Mouse (Mus musculus): ENCODE results near the gene Ccnb1.
"Not testable (repeated sequence)": the region's sequence is repeated elsewhere in the genome, so short reads cannot be mapped to it uniquely, and the experiment has no call there.

Ccnb1 gene

DNA sequence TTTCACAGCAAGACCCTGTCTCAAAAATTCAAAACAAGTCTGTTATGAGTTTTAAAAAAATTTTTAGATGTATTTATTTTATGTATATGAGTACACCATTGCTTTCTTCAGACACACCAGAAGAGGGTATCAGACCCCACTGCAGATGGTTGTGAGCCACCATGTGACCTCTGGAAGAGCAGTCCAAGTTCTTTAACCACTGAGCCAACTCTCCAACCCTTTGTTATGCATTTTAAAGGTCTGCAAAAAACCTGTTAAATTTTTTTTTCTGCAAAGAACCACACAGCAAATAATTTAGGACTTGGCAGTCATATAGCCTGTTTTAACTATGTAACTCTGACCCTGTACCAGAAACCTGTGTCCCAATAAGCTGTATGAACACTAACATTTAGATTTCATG is 11.7 kb downstream of the Ccnb1 start:
- DNase-seq (ENCODE audit: low spot score), result no peak

DNA sequence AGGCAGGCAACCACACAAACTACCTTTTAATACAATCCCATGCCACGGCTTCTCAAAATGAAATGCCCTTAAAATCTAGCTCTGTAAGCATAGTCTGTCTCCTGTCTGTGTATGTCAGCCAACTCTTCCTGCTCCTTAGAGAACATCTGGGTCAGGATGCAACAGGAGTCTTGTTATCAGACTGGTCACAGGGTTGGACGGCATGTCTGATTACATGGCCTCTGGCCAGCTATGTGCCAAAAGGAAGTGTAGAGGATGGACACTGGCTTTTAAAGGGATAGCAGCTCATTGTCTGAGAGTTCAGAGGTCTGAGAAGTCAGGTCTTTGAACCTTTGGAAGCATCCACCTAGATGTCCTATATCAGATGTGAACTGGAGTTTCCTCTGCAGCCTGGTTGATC is 31.0 kb downstream of the Ccnb1 start:
- DNase-seq (ENCODE audit: low spot score), result no peak

DNA sequence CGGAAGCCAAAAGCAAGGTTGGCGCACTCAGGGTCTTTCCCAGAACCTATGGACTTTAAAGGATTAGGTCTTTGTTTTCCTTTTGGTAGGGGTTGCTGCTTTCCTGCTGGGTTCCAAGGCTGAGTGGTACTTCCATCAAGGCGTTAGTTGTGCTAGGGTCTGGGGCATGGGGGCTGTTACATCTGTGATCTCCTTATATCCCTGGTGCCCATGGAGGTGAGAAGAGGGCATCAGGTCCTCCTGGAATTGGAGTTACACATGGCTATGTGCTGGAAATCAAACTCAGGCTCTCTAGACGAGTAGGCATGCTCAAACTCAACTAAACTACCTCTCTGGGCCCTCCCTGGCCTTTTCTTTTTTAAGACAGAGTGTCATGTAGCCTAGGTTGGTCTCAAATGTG is 32.2 kb downstream of the Ccnb1 start:
- DNase-seq (ENCODE audit: low spot score), result no peak

DNA sequence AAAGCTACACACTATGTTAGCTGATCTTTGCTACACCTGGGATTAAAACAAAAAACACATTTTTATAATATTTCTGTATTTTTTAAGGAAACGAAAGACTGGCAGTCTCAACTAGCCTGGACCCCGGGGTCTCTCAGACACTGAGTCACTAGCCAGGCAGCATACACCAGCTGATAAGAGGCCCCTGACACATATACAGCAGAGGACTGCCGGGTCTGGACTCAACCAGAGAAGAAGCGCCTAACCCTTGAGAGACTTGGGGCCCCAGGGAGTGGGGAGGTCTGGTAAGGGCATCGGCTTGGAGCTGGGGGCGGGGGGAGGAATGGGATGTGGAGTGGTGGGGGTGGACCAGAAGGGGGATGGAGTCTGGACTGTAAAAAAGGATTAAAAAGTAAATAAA is 33.4 kb downstream of the Ccnb1 start:
- DNase-seq (ENCODE audit: low spot score), result no peak

DNA sequence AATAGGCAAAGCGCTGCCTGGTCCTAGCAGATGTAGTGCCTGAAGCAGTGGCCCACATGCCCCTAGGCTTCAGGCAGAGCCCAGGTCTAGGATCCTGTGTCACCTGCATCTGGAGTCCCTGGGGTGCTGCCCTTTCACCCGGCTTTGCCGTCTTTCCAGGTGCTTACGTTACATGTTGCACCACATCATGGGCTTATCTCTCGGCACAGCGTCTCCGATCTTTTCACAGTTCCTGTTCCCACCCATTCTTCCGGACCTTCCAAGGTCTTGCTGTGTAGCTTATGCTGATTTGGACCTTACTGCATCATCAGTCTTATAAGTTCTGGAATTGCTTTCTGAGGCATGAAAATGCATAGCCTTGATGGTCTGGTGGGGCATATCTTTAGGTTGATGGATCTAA is 33.8 kb downstream of the Ccnb1 start:
- no peak for DNase-seq (ENCODE audit: low spot score)

DNA sequence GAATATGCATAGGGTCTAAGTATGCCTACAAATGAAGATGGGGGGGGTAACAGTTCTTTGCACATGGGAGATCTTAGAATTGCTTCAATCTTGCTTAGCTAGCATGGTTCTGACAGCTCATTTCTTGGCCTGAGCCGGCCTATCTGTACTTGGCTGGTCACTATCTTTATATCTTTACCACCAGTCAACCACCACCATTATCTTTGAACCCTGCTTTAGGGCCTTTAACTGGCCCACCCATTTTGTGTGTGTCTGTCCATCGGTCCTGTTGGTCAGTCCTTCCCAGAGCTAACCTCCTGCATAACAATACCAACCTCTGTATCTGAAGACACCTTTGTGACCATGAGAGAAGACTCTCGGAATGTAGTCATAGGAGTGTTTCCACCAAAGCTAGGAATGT is 35.0 kb downstream of the Ccnb1 start:
- DNase-seq (ENCODE audit: low spot score), result no peak

DNA sequence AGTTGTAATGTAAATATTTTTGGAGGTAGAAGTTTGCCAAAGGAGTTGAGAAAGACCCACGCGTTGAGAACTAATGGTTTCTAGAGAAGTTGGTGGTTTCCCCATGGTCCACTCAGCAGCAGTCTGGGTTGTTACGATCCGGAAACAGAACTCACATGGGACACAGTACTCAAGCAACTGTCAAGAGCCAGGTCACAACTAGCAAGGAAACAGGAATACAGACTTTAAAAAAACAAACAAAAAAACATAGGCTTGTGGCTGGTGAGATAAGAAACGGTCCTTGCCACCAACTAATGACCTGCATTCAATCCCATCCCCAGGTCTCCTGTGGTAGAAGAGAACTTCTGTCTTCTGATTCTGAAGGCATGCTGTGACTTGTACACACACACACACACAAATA is 35.6 kb downstream of the Ccnb1 start:
- DNase-seq (ENCODE audit: low spot score), result no peak

DNA sequence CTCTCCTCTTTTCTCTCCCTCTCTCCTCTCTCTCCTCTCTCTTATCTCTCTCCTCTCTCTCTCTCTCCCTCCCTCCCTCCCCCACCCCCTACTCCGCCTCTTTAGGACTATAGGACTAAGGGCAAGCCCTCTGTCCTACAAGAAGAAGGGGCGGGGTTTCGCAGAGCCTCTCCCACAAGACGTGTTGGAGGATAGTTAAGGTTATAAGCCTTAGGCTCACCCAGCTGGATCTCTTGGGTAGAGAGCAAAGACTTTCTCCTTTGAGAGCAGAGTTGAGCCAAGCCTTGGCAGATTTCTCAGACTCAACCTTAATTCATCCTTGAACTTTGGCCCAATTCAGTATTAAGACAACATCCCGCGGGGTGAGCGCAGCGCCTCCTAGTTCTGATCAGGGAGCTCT is 37.7 kb downstream of the Ccnb1 start:
- no peak for DNase-seq (ENCODE audit: low spot score)

DNA sequence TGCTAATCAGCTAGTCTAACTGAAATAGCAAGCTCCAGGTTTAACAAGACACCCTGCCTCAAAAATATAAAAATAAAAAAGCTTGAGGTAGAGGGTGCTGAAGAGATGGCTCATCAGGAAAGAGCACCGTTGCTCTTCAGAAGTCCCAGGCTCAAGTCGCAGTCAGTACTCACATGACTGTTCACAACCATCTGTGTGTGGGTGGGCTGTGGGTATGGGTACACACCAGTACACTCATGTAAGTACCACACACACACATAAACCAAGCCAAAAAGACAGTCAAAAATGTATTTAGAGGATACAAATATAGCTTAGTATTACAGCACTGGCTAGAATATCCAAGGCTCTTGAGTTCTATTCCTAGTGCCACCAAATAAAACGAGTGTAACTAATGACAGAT is 40.3 kb downstream of the Ccnb1 start:
- DNase-seq (ENCODE audit: low spot score), result no peak

DNA sequence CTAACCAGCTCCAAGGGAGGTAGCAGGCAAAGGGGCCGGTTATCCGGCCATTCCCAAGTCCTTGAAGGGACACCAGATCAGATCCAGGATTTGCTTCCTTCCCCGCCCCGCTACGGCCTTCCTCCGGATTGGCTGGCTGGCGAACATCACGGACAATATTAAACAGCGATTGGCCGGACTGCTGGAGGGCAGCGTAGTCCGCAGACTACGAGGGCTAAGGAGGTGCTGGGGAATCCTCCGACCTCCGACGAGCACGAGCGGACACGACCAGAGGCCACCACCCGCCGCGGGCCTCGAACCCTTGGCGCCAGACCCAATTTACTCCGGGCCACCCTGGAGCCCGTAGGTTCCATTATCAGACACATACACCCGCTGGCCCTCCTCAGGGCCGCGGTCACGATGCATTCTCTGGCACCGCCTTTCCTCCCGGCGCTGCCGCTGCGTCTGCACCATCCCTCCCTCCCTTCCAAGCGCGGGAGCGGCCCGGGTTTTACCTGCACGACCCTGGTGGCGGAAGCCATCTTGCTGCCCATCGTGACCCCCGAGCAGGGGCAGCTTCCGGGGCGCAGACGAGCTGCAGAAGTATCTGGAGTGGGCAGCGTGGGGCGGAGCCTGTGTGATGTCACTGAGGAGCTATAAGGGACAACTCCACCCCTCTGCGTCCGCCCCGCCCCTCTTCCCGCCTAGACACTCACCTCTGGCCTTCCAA is 42.2 kb downstream of the Ccnb1 start, which contains the start of gene Mrps36:
Gene Mrps36, minus strand, starts transcription at position 624 of the 709 bp plus-strand sequence.
- DNase-seq (ENCODE audit: low spot score), result peak; percentile 97

DNA sequence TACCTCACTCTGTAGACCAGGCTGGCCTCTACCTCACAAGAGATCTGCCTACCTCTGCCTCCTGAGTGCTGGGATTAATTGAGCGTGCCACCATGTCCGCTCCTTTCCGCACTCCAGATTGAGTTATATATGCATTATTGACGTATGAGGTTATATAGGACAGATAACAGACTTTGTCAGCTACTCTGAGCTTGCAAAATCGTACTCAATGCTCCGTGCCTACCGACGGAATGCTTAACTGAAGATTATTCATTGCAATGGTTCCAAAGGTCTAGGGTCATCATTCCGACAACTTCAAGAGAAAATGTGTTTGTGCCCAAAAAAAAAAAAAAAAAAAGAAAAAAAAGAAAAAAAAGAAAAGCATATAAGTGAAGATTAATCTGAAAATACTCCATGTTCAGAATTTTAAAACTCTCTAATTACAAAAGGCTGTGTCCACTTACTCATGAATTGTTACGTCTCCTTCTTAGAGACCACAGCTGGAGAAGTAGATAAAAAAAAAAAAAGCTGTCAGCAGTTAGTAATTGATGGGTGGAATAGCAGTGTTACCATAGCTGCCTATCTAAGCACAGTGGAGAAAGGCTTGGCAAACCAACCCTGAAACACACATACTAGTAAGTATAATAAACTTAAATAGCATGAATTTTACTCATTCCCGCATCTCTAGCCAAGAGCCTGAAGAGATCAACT is 42.9 kb downstream of the Ccnb1 start:
- no peak for DNase-seq (ENCODE audit: low spot score)

DNA sequence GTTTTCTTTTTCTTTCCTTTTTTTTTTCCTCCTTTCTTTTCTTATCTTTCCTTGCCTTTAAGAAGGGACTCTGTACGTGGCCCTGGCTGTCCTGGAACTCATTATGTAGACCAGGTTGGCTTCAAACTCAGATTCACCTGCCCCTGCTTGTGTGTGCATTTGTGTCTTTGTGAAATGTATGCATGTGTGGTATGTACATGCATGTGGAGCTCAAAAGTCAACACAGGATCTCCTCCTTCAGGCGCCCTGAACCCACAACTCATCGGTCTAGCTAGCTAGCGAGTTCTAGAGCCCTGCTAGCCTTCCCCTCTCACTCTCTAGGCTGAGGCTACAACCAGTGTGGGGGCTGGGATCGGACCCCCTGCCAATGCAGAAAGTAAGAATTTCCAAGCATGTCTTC is 43.5 kb downstream of the Ccnb1 start:
- DNase-seq (ENCODE audit: low spot score), result no peak

DNA sequence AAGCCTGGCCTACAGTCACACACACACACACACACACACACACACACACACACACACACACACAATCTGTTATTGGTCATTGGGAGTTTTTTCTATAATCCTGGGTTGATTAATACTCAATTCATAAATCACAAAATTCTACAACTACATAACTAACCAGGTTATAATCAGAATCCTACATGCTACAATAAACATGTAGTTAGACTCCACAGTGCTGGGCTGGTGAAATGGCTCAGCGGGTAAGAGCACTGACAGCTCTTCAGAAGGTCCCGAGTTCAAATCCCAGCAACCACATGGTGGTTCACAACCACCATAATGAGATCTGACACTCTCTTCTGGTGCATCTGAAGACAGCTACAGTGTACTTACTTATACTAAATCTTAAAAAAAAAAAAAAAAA is 53.6 kb downstream of the Ccnb1 start:
- DNase-seq (ENCODE audit: low spot score), result no peak

DNA sequence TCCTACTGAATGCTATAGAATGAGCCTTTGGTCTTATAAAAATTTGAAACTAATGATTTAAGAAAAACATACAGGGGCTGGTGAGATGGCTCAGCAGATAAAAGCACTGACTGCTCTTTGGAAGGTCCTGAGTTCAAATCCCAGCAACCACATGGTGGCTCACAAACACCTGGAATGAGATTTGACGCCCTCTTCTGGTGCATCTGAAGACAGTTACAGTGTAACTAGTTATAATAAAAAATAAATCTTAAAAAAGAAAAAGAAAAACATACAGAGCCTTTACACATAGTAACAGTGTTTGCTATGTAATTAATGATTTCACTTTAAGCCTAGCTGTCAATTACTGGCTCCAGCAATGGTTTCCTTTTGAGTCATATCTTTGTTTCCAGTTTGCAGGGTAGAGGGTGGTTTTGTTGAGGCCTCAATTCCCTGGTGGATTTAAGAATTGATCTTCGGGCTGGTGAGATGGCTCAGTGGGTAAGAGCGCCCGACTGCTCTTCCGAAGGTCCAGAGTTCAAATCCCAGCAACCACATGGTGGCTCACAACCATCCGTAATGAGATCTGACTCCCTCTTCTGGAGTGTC is 54.8 kb downstream of the Ccnb1 start:
- not testable (repeated sequence) for DNase-seq (ENCODE audit: low spot score)

DNA sequence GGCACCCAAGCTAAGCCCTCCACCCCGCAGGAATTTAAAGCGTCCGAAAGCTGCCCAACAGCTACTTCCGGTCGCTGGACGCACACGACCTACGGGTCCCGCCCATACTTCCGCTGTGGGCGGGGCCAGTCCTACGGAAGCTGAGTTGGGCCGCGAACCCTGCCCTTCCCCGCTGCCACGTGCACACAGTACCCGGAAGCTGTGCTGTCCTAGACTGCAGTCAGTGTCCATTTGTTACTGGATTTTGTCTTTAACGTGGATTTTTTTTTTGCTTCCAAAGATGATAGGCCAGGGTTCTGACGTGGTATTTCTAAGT is 55.6 kb downstream of the Ccnb1 start, which contains the start of gene Cdk7:
Gene Cdk7, minus strand, starts transcription at position 79 of the 316 bp plus-strand sequence.
- DNase-seq (ENCODE audit: low spot score), result peak; percentile 97

DNA sequence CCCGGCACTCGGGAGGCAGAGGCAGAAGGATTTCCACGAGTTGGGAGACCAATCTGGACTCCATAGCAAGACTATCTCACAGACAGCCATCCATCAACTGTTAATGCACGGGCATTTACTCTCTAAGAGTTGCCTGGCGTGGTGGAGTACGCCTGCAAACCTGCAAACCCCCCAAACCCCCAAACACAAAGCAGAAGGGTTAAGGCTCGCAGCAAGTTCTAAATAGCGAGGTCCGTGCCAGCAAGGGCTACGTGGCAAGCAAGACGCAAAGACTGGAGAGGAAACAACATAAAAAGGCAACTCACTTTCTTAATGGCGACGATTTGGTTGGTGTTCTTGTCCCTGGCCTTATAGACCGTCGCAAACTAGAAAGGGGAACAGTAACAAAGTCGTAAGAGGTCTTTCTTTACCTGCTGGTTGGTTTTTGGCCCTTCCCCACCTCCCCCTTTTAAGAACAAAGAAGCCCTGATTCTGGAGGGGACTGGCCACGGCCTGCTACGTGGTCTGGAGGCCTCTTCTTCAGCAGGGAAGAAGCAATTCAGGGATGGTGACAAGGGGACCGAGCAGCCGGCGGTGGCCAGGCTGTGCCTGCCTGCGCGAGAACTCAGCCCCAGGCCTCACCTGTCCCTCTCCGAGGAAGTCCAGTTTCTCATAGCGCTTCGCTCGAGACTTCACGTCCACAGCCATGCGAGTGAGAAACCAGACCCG is 56.1 kb downstream of the Ccnb1 start:
- no peak for DNase-seq (ENCODE audit: low spot score)
